Mouse (Mus musculus) midbrain, embryonic 16.5 days (tissue): Measurements from ENCODE around the gene Acsf3. TPM values are rescaled to one million over a fixed set of nuclear protein-coding genes. Genes with fewer than 3 reads are reported as not detected.

Experiments
- ATAC-seq: fragments of 200-750 bp; cut with Nextera tagmentation; 2 replicates; pipeline ENCODE4 v1.8.0; 2017; ENCODE audit warnings: moderate TSS enrichment
- H3K27ac ChIP-seq: fragments of 300-500 bp; sonication (generic); 2 replicates; pipeline ENCODE4 v1.5.1; 2014; ENCODE audit warnings: mild to moderate bottlenecking, low read length, mixed read lengths
- H3K27me3 ChIP-seq: fragments of 300-500 bp; sonication (generic); 2 replicates; pipeline ENCODE4 v1.6.1; 2014; ENCODE audit warnings: low read depth, low read length, mixed read lengths; ENCODE audit not compliant: control insufficient read depth, insufficient read depth
- H3K36me3 ChIP-seq: fragments of 300-500 bp; sonication (generic); 2 replicates; pipeline ENCODE4 v1.6.1; 2014; ENCODE audit warnings: mild to moderate bottlenecking, low read length, moderate library complexity, mixed read lengths; ENCODE audit not compliant: control insufficient read depth, insufficient read depth
- H3K4me1 ChIP-seq: fragments of 300-500 bp; sonication (generic); 2 replicates; pipeline ENCODE4 v1.6.1; 2014; ENCODE audit warnings: mild to moderate bottlenecking, low read length, mixed read lengths; ENCODE audit not compliant: control insufficient read depth, insufficient read depth
- H3K4me2 ChIP-seq: fragments of 300-500 bp; sonication (generic); 2 replicates; pipeline ENCODE4 v1.6.1; 2014; ENCODE audit warnings: mild to moderate bottlenecking, low read length, mixed read lengths
- H3K4me3 ChIP-seq: fragments of 300-500 bp; sonication (generic); 2 replicates; pipeline ENCODE4 v1.5.1; 2014; ENCODE audit warnings: low read depth, mild to moderate bottlenecking, low read length, moderate library complexity, mixed read lengths
- H3K9ac ChIP-seq: fragments of 300-500 bp; sonication (generic); 2 replicates; pipeline ENCODE4 v1.6.1; 2014; ENCODE audit warnings: low read depth, low read length, mixed read lengths
- H3K9me3 ChIP-seq: fragments of 300-500 bp; sonication (generic); replicated peaks from 2 replicates; pipeline ENCODE4 v1.6.1; 2014; ENCODE audit warnings: mild to moderate bottlenecking, low read length, mixed read lengths; ENCODE audit not compliant: control insufficient read depth, poor library complexity, severe bottlenecking
- WGBS: fragments of 180-500 bp; shearing (Covaris S2); extraction: QIAGEN DNeasy Blood & Tissue Kit; methylation state at CpG from one replicate; pipeline ENCODE4 v1.1.7; 2014; 5-methylcytosine and 5-hydroxymethylcytosine counted together
- polyA plus RNA-seq: library from polyadenylated mRNA; unstranded; fragments of >200 nt; fragmentation: Nextera tagmentation; extraction: Ambion mirVana; gene quantifications from 2 replicates; pipeline ENCODE4 v1.2.1, GENCODE M21; 2015

Acsf3 gene
- polyA plus RNA-seq, 1 experiment from 2014 or later = 18.0 TPM

- Histone ChIP-seq H3K9me3 (no peaks in the 10 kb centered on the region), H3K27ac (no peak overlapping the region), H3K27me3 (no peaks in the 10 kb centered on the region)
Measured at GRCm38 (mm10) chr8:122825408-122825807, 50.1 kb downstream of the Acsf3 start.

GRCm38 (mm10) chr8:122829396-122829795, 54.1 kb downstream of the Acsf3 start:
- WGBS = 77% methylated on average over 3 of the region's 3 CpGs
- Histone ChIP-seq H3K4me1 (peaks cover 2% of the 10 kb centered on the region), H3K27me3 (no peaks in the 10 kb centered on the region), H3K36me3 (no peaks in the 10 kb centered on the region), H3K4me3 (no peak overlapping the region), H3K27ac (no peak overlapping the region), H3K9me3 (no peaks in the 10 kb centered on the region), H3K9ac (no peak overlapping the region), H3K4me2 (no peak overlapping the region)
- no peak for ATAC-seq

More at GRCm38 (mm10) chr8:122825408-122825807, 50.1 kb downstream of the Acsf3 start:
- Histone ChIP-seq H3K4me2 (no peak overlapping the region), H3K4me1 (peaks cover 2% of the 10 kb centered on the region), H3K9ac (no peak overlapping the region), H3K36me3 (no peaks in the 10 kb centered on the region), H3K4me3 (no peak overlapping the region)
- 65% methylated on average over 8 of the region's 8 CpGs for WGBS
- no peak for ATAC-seq

GRCm38 (mm10) chr8:122830349-122831061, 55.2 kb downstream of the Acsf3 start:
- H3K4me2 ChIP-seq = no peak overlapping the region
- WGBS = 50% methylated on average over 8 of the region's 8 CpGs
- no peak overlapping the region for H3K4me3 ChIP-seq
- H3K4me1 ChIP-seq = peaks cover 2% of the 10 kb centered on the region
- H3K27me3 ChIP-seq = no peaks in the 10 kb centered on the region
- H3K27ac ChIP-seq = no peak overlapping the region
- H3K36me3 ChIP-seq = no peaks in the 10 kb centered on the region
- ATAC-seq = peak; percentile 87
- H3K9ac ChIP-seq = no peak overlapping the region
- H3K9me3 ChIP-seq = no peaks in the 10 kb centered on the region

- Histone ChIP-seq H3K9ac (no peak overlapping the region), H3K4me1 (peaks cover 2% of the 10 kb centered on the region; the same call in 1 of the 2 replicates), H3K27me3 (no peaks in the 10 kb centered on the region), H3K4me3 (no peak overlapping the region), H3K4me2 (no peak overlapping the region), H3K27ac (no peak overlapping the region), H3K9me3 (no peaks in the 10 kb centered on the region), H3K36me3 (no peaks in the 10 kb centered on the region)
- WGBS = 86% methylated on average over 8 of the region's 8 CpGs
- no peak for ATAC-seq
Measured at GRCm38 (mm10) chr8:122834416-122834815, 59.1 kb downstream of the Acsf3 start.

GRCm38 (mm10) chr8:122834971-122835370, 59.7 kb downstream of the Acsf3 start:
- no peak for ATAC-seq
- no peaks in the 10 kb centered on the region for H3K9me3 ChIP-seq
- H3K27me3 ChIP-seq = no peaks in the 10 kb centered on the region
- H3K4me2 ChIP-seq = no peak overlapping the region
- WGBS = 27% methylated on average over 8 of the region's 8 CpGs
- H3K9ac ChIP-seq = no peak overlapping the region
- H3K36me3 ChIP-seq = no peaks in the 10 kb centered on the region
- peaks cover 2% of the 10 kb centered on the region; the same call in 1 of the 2 replicates for H3K4me1 ChIP-seq
- H3K4me3 ChIP-seq = no peak overlapping the region
- H3K27ac ChIP-seq = no peak overlapping the region

- WGBS = 89% methylated on average over 12 of the region's 12 CpGs
- Histone ChIP-seq H3K27ac (no peak overlapping the region), H3K4me2 (no peak overlapping the region), H3K36me3 (no peaks in the 10 kb centered on the region), H3K4me1 (no peaks in the 10 kb centered on the region), H3K27me3 (no peaks in the 10 kb centered on the region), H3K9ac (no peak overlapping the region), H3K9me3 (no peaks in the 10 kb centered on the region), H3K4me3 (no peak overlapping the region)
- no peak for ATAC-seq
Measured at GRCm38 (mm10) chr8:122836199-122836598, 60.9 kb downstream of the Acsf3 start.

GRCm38 (mm10) chr8:122836696-122837095, 61.4 kb downstream of the Acsf3 start:
- no peak overlapping the region for H3K27ac ChIP-seq
- H3K36me3 ChIP-seq = no peaks in the 10 kb centered on the region
- no peak for ATAC-seq
- no peaks in the 10 kb centered on the region for H3K4me1 ChIP-seq
- no peak overlapping the region for H3K4me3 ChIP-seq
- no peak overlapping the region for H3K9ac ChIP-seq
- H3K4me2 ChIP-seq = no peak overlapping the region
- no peaks in the 10 kb centered on the region for H3K27me3 ChIP-seq
- WGBS = 95% methylated on average over 13 of the region's 13 CpGs
- H3K9me3 ChIP-seq = no peaks in the 10 kb centered on the region

- Histone ChIP-seq H3K36me3 (no peaks in the 10 kb centered on the region), H3K4me1 (no peaks in the 10 kb centered on the region), H3K4me3 (no peak overlapping the region), H3K27ac (no peak overlapping the region), H3K9ac (no peak overlapping the region), H3K27me3 (no peaks in the 10 kb centered on the region), H3K4me2 (no peak overlapping the region), H3K9me3 (no peaks in the 10 kb centered on the region)
- no peak for ATAC-seq
- WGBS = 71% methylated on average over 3 of the region's 3 CpGs
Measured at GRCm38 (mm10) chr8:122844161-122844560, 68.9 kb downstream of the Acsf3 start.

GRCm38 (mm10) chr8:122845662-122846061, 70.4 kb downstream of the Acsf3 start:
- Histone ChIP-seq H3K27me3 (no peaks in the 10 kb centered on the region), H3K36me3 (no peaks in the 10 kb centered on the region), H3K27ac (no peak overlapping the region), H3K4me2 (no peak overlapping the region), H3K9ac (no peak overlapping the region), H3K4me1 (no peaks in the 10 kb centered on the region), H3K4me3 (no peak overlapping the region), H3K9me3 (no peaks in the 10 kb centered on the region)
- 78% methylated on average over 4 of the region's 4 CpGs for WGBS
- no peak for ATAC-seq
